Mouse (Mus musculus) cerebellum, adult 2 months (tissue): ENCODE measurements around the gene Klk12. TPM values are rescaled to one million over a fixed set of nuclear protein-coding genes. Genes with fewer than 3 reads are reported as not detected.
A peak's percentile ranks its signal among the peaks of the same experiment; 100 is the strongest.

Source experiments
- DNase-seq, 2 experiments: peaks; one replicate each; pipeline ENCODE4 v3.0.0; 2021
- H3K27ac ChIP-seq: fragments of 200-500 bp; 2 replicates; pipeline ENCODE4 v1.5.1; 2012; ENCODE audit warnings: low read length, control low read depth, inconsistent platforms; ENCODE audit not compliant: insufficient read depth
- H3K27me3 ChIP-seq: fragments of 200-500 bp; 2 replicates; pipeline ENCODE4 v1.6.1; 2012; ENCODE audit warnings: inconsistent platforms, mild to moderate bottlenecking, low read length, moderate library complexity; ENCODE audit not compliant: control insufficient read depth, insufficient read depth
- H3K4me1 ChIP-seq: fragments of 200-500 bp; 2 replicates; pipeline ENCODE4 v1.6.1; 2011; ENCODE audit warnings: low read length; ENCODE audit not compliant: control insufficient read depth, insufficient read depth
- H3K4me3 ChIP-seq: fragments of 200-500 bp; replicated peaks from 2 replicates; pipeline ENCODE3; 2011; ENCODE audit warnings: mild to moderate bottlenecking, low read depth, low read length, control low read depth; ENCODE audit not compliant: insufficient read depth
- CTCF ChIP-seq: fragments of 200-500 bp; IDR thresholded peaks from 2 replicates; pipeline ENCODE4 v1.5.1; 2011; ENCODE audit warnings: low read depth, mild to moderate bottlenecking, control low read depth, low read length, moderate library complexity, borderline replicate concordance; ENCODE audit not compliant: insufficient read depth
- POLR2A ChIP-seq: fragments of 200-500 bp; IDR thresholded peaks from 2 replicates; pipeline ENCODE4 v1.6.1; 2011; ENCODE audit warnings: low read length, control low read depth, borderline replicate concordance; ENCODE audit not compliant: insufficient read depth
- WGBS: fragments of 180-500 bp; shearing (Covaris S2); methylation state at CpG from one replicate; pipeline ENCODE4 v1.1.7; 2018; 5-methylcytosine and 5-hydroxymethylcytosine counted together
- polyA plus RNA-seq: library from polyadenylated mRNA; depleted of rRNA; stranded (reverse); fragments of >200 nt; gene quantifications from 2 replicates; pipeline ENCODE4 v1.2.3, GENCODE M21; 2012

The Klk12 gene
- polyA plus RNA-seq, 1 experiment: not detected

DNA sequence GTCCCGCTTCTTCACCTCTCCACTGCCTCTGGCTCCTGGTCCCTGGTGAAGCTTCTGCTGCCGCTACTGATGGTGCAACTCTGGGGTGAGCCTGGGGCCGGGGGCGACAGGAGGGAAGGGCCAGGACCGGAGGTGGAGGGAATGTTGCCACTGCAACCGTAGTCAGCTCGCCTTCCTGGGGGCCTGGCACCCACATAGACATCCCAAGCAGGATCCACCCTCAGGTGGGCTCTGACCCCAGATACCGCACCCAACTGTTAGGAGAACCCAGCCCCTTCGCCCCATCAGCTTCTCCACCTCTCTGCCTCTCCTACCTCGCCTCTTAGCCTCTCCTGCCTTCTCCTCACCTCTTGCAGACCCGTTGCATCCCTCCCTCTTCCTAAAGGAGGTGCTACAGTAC lies 12.8 kb downstream of the Klk12 start:
- DNase-seq: no peak
- Histone ChIP-seq H3K4me1 (no peaks in the 10 kb centered on the region; the same call in 1 of the 2 replicates), H3K27ac (no peak overlapping the region), H3K4me3 (no peak overlapping the region), H3K27me3 (no peaks in the 10 kb centered on the region)
- WGBS: 91% methylated on average over 11 of the region's 11 CpGs
- TF ChIP-seq CTCF: no peak

DNA sequence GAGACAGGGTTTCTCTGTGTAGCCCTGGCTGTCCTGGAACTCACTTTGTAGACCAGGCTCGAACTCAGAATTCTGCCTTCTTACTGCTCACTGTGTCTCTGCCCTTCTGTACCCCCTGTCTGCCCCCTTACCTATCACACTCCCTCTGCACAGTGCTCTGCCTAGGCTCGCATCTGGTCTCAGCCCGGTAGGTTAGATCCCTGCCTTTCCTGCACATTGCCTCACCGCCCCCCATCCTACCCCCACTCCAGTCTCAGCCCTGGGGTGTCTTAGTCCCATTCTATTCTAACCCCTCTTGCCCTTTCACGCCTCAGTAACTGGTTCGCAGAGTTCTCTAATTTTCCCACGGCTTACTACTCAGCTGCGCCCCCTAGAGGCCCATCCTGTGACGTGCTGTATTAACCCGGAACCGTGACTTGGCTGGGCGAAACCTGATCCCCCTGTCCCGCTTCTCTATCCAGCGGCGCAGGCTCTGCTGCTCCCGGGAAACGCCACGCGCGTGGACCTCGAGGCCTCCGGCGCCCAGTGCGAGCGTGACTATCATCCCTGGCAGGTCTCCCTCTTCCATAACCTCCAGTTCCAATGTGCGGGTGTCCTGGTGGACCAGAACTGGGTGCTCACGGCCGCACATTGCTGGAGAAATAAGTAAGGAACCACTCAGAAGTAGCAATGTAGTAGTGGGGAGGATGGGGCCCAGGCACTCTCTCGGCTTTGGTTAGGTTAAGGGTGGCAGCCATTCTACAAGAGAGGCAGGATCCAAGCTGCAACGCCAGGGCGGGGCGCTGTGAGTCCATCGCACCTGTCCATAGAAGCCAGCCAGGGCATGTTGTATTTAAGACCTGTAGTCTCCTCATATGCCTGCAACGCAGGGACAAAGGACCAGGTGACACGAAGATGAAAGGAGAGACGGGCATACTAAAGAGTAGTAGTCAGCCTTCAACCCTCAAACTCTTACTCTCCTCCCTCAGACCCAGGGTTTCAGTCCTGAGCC lies 13.9 kb downstream of the Klk12 start:
- no peak overlapping the region for H3K27ac ChIP-seq
- H3K4me1 ChIP-seq: no peaks in the 10 kb centered on the region; the same call in 1 of the 2 replicates
- no peak overlapping the region for H3K4me3 ChIP-seq
- no peaks in the 10 kb centered on the region for H3K27me3 ChIP-seq
- peak; percentile 26 to 39 for DNase-seq
- TF ChIP-seq CTCF: peak; percentile 46; the same call in 1 of the 2 replicates
- TF ChIP-seq POLR2A: no peak
- 8% methylated on average over 36 of the region's 36 CpGs for WGBS

- no peak overlapping the region for H3K27ac ChIP-seq
- TF ChIP-seq CTCF: no peak
- TF ChIP-seq POLR2A: no peak
These were observed 16.6 kb downstream of the Klk12 start for GRCm38 (mm10) chr7:43785286-43785685.

GRCm38 (mm10) chr7:43788096-43788495 lies 19.4 kb downstream of the Klk12 start:
- TF ChIP-seq POLR2A: no peak
- TF ChIP-seq CTCF: no peak
- DNase-seq: no peak
- Histone ChIP-seq H3K4me3 (no peak overlapping the region), H3K27me3 (no peaks in the 10 kb centered on the region), H3K27ac (no peak overlapping the region), H3K4me1 (no peaks in the 10 kb centered on the region; the same call in 1 of the 2 replicates)
- WGBS: 53% methylated on average over 3 of the region's 3 CpGs

More at GRCm38 (mm10) chr7:43785286-43785685, 16.6 kb downstream of the Klk12 start:
- Histone ChIP-seq H3K27me3 (no peaks in the 10 kb centered on the region), H3K4me1 (no peaks in the 10 kb centered on the region; the same call in 1 of the 2 replicates), H3K4me3 (no peak overlapping the region)
- WGBS: 87% methylated on average over 1 of the region's 1 CpGs
- no peak for DNase-seq

DNA sequence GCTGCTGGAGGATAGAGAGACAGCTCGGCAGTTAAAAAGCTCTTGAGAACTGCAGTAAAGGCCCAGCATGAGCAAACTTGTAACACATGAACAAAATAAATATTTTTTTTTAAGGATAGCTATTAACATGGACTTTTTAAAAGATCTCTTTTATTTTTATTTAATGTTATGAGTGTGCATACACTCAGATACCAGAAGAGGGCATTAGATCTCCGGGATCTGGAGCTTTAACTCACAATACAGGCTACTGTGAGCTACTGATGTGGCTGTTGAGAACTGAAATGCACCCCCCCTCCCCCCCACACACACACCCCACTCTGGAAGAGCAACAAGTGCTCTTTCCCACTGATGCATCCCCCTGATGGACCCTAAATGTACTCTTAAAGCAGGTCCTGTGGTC lies 20.6 kb downstream of the Klk12 start:
- 75% methylated on average over 2 of the region's 2 CpGs for WGBS
- no peak for TF ChIP-seq CTCF
- no peak for TF ChIP-seq POLR2A

DNA sequence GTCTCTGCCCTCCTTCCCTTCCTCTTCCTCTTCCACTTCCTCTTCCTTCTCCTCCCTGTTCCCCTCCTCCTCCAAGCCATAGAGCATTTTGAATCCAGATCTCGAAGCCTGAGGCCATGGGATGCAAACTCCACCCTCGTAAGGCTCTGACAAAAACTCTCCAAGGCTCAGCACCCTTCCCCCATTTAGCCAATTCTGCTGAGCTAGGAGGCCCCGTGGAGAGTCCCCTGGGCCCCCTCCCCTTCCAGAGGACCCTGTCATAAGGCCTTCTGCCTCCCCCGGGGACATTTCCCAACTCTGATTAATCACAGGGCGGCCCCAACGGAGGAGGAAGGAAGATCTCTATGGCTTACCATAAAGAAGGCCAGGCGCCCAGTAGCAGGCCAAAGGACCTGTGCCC lies 22.9 kb downstream of the Klk12 start, which contains the start of gene Klk9:
Klk9 (plus strand) TSS at position 301 of the 400 bp plus-strand sequence.
- Histone ChIP-seq H3K4me3 (no peak within 1 kb of the TSS), H3K27me3 (no peaks in the 10 kb centered on the region; the same call in 1 of the 2 replicates), H3K4me1 (no peaks in the 10 kb centered on the region), H3K27ac (no peak within 1 kb of the TSS)
- 72% methylated on average over 7 of the region's 7 CpGs for WGBS
- DNase-seq: no peak
- TF ChIP-seq CTCF (no peak), POLR2A (no peak)

More for the DNA sequence above, 20.6 kb downstream of the Klk12 start:
- no peak overlapping the region for H3K4me3 ChIP-seq
- H3K27me3 ChIP-seq: no peaks in the 10 kb centered on the region
- H3K27ac ChIP-seq: no peak overlapping the region
- no peak for DNase-seq
- H3K4me1 ChIP-seq: no peaks in the 10 kb centered on the region; the same call in 1 of the 2 replicates

- H3K27me3 ChIP-seq: no peaks in the 10 kb centered on the region; the same call in 1 of the 2 replicates
- H3K4me1 ChIP-seq: no peaks in the 10 kb centered on the region
- DNase-seq: no peak
- 8% methylated on average over 8 of the region's 8 CpGs for WGBS
- H3K27ac ChIP-seq: no peak overlapping the region
- TF ChIP-seq POLR2A (no peak), CTCF (no peak)
- no peak overlapping the region for H3K4me3 ChIP-seq
These were observed 27.7 kb downstream of the Klk12 start for GRCm38 (mm10) chr7:43796355-43796754.

- H3K27me3 ChIP-seq: no peaks in the 10 kb centered on the region; the same call in 1 of the 2 replicates
- DNase-seq: no peak
- peak within 1 kb of the TSS; percentile 19 for H3K4me3 ChIP-seq
- TF ChIP-seq CTCF: no peak
- TF ChIP-seq POLR2A: no peak
- no peaks in the 10 kb centered on the region for H3K4me1 ChIP-seq
- 1% methylated on average over 28 of the region's 28 CpGs for WGBS
- H3K27ac ChIP-seq: no peak within 1 kb of the TSS
These were observed 28.7 kb downstream of the Klk12 start, which contains the start of gene Klk8 for GRCm38 (mm10) chr7:43797333-43797769. Klk8 (plus strand) TSS chr7:43797577.
